Mouse (Mus musculus) ES-Bruce4 (cell line): Measurements from ENCODE around the gene Lhfpl3.

Experiments used
- CTCF ChIP-seq: IDR thresholded peaks from one replicate; pipeline ENCODE4 v1.8.1; 2011; ENCODE audit warnings: low read depth, low read length
- EP300 ChIP-seq: IDR thresholded peaks from 2 replicates; pipeline ENCODE4 v1.6.1; 2011; ENCODE audit warnings: low read depth, low read length; ENCODE audit not compliant: insufficient read depth

GRCm38 (mm10) chr5:22897228-22897627, 151.4 kb downstream of the Lhfpl3 start:
- TF ChIP-seq CTCF, result no peak
- TF ChIP-seq EP300, result no peak
